Mouse (Mus musculus) monocyte, adult 5-6 weeks (primary cell): ENCODE measurements at regions not wholly inside any gene's neighbourhood (a gene's known extent, or its start where the extent isn't known, plus 50 kb on each side); places are given as distances from the start of the nearest gene placed in this dataset.
"Not testable (repeated sequence)": the region's sequence is repeated elsewhere in the genome, so short reads cannot be mapped to it uniquely, and the experiment has no call there.

ENCODE experiments used
- ATAC-seq: fragments of 153-309, 156-312 bp; replicated peaks from 2 replicates; pipeline ENCODE4 v1.8.0; 2017; ENCODE audit warnings: mild to moderate bottlenecking; ENCODE audit not compliant: low TSS enrichment, insufficient number of reproducible peaks, severe bottlenecking, poor library complexity, low FRiP score

DNA sequence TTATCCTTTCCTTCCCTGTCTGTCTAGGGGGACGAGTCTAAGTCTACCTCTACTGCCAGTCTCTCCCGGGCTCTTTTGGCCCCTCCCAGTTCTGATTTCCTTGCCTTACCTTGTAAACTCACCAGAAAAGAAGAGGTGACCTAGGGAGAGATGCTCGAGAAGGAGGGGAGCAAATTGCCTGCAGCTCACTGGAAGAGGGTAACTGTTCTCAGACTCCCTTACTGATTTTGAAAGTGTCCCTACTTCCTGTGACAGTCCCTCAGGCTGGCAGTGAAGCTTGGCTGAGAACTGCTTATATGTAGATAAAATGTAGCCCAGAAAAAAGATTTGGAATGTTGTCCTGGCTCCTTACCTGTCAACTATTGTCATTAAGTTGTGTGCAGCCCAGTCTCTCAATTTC lies 180.6 kb upstream of the Tab2 start:
- ATAC-seq = no peak

DNA sequence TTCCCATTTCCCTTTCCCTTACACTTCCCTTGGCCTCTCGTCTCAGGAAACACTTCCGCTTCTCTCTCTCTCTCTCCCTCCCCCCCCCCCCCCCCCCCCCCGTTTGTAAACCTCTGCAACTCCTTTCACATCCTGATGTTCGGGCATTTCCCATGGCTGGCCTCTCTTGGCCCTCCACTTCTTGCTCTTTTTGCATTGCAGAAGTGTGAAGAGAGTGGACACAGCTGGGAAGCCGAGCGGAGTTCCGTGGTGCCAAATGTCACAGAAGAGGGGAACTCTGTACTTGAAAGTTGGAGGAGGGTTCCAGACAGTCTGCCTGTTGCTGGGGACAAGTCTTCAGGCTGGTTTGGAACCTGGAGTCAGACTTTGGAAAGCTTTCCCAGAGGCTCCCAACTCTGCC lies 179.2 kb upstream of the Tab2 start:
- ATAC-seq = peak; percentile 53

DNA sequence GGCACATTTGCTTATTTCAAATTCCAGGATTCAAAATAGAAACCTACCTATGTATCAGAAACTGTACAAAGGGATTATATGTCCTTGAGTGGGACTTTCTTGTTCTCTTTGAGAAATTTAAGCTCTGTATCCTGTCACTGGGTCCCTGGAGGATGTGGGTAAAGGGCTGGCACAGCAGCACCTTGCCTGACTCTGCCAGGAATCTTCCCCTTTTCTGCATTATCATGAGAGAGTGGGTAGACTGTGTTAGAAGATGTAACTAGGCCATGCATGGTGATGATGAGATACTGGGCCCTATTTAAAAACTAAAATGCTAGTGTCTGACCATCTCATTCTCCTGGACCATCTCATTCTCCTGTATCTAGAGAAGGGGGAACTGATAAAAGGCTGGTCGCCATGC lies 178.4 kb upstream of the Tab2 start:
- ATAC-seq = no peak

DNA sequence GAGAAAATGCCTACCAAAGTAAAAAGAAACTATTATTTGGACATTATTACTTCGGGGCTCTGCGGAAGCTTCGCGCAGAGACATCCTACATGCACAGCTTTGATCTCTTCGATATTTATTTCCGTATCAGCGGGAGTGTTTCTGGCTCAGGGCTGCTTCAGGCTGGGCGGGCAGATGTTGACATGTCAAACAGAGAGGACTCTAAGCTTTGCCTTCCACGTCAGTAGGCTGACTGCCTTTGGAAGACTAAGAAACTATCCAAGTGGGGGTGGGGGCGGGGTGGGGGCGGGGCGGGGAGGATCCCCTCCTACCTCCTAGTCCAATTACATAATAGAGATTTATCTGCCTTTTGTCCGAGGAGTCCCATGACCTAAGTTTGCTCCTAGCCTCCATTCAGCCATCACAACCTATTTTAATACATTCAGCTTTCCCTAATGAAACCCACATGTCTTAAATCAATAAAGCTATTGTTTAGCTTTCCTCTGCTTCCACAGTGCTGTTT lies 177.5 kb upstream of the Tab2 start:
- ATAC-seq = no peak

DNA sequence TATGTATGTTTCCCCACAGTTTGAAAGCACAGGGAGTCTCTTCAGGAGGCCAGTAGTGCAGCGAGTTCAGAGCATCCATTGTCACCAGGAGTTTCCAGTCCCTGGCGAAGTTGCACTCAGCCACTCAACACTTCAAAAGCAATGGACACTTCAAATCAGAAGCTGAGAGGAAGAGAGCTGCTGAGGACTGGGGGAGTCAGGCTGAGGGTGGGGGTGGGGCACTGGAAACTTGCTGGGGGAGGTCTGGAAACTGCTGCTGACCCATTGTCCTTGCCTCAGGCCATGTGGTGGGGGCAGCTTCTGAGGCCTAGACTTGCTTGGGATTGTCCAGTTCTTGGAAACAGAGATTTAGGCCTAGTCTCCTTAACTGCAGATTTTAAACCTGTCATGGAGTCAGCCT lies 176.8 kb upstream of the Tab2 start:
- no peak for ATAC-seq

DNA sequence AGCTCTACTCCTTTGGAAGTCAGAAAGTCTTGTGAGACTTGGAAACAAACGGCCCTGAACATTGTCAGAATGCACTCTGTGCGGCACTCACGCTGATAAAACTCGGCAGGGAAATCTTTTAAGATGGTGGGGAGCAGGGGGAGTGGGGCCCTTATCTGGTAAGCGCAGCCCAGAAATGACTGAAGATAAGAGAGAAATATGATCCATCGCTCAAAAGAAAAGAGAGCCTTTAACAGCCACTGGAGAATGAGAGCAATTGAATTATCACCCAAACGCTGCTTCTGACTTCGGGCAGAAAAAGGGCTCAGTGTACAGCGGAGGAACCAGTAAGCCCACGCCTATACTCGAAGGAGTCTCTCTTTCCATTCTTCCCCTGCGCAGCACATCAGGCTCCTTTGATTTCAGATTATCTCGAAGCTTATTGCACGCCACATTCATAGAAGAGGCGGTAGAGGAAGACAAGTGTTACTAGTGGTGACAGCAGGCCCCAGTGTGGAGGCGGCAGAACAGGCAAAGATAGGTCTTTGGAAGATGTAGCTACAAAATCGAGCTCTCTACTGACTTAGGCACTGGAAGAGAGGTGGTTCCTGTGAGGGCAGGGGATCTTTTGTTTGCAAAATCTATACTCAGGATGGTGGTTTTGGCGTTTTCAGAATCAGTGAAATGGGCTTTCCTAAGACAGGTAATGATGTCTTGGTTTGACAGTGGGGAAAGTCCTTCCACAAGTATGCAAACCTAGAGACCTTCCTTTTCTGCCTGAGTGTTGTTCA lies 174.6 kb upstream of the Tab2 start:
- no peak for ATAC-seq

DNA sequence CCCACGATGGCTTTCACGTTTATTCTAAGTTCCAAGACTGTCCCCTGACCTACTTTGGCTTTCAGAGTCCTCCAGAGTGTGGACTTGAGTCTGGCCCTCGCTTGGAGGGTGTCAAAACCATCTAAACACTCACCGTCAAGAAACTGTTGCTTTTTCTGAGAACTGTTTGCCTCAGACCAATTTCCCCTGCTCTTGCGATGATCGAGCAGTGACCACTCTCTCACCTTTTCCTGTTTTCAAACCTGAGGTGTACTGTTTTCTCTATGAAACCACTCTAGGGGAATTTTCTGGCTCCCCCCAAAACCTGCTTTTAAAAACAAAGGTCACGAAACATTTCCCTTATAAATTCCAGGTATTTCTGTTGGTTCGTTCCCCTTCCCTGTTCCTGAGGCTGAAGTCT lies 174.0 kb upstream of the Tab2 start:
- ATAC-seq = peak; percentile 47; the same call in 1 of the 2 replicates

DNA sequence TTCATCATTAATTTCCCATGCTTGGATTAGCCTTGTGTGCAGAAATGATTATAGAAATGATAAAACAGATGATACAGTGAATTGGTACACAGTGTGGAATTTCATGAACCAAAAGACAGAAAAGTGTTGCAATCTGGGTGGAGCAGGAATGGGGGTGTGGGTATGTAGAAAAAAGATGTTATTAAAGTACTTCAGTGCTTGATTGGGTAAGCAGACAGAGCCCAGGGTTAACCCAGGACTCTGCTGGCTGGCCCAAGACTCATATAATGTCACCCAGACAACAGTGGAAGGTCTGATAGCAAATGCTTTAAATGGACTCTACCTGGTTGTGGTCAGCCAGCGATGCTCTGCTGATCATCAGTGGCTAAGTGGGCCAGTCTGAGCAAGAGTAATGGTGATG lies 168.1 kb upstream of the Tab2 start:
- peak; percentile 69 for ATAC-seq

DNA sequence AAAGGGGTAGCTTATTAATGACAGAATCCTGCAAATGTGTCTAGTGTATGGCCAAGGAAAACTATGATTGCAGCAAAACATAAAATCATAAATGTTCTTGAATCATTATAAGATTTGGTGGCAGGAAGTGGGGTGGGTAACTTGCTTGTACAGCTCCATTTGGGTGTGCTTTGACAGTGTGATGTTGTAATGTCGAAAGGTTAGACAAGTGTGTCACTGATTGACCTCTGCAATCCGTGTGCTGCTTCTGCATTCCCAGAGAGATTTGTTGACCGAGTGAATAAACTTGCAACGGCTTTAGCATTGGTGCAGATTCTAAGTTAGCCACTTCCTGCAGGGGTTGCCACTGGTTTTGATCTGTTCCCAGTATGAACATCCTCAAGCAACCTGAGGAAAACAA lies 165.9 kb upstream of the Tab2 start:
- peak; percentile 85 for ATAC-seq

DNA sequence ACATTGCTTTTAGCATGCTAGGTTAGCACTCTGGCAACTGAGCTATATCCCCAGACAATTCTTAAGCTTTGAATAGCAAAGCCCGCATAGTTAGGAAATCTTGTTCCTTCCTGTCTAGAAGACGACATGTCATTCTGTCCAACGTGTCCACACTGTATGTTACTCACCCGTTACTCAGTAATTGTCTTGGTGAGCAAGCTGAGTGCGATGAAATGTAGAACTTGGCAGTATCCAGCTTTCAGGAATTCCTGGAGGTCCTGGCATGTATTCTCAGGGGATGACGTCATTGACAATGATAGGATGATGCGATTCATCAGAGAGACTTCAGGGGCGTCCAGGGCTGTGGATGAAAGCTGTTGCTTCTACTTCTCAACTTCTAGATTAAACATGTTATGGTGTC lies 160.8 kb upstream of the Tab2 start:
- no peak for ATAC-seq

DNA sequence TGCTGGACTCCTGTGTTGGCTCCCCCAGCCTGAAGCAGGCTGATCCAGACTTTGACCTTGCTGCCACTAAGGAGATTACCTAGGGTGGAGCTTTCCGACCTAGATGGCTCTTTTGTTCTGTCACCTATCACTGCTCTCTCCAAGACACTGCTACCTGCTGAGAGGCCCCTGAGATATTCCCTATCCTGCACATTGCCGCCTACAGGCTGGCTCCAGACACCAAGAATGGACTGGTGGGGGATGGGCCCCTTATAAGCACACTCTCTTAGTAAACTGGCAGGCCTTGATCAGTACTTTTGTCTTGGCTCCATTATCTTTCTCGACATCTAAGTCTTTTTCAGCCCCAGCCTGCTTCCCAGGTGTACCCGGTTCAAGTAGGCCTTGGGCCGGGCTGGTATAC lies 158.9 kb upstream of the Tab2 start:
- ATAC-seq = not testable (repeated sequence)

DNA sequence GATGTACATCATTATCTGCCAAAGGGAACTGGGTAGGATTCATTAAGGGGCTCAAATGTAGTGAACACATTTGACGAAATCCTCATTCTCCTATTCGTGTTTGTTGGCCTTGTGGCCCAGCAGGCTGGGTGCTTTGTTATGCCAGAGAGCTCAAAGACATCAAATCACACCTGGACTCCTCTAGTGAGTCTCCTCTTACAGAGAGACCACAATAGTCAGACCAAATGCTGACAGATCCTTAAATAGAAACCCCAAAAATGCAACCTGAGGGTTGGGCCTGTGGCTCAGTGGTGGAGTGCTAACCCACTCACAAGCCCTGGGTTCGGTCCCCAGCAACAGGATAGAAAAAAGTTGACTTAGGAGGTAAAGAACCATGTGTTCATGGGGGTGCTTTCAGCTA lies 158.5 kb upstream of the Tab2 start:
- no peak for ATAC-seq

DNA sequence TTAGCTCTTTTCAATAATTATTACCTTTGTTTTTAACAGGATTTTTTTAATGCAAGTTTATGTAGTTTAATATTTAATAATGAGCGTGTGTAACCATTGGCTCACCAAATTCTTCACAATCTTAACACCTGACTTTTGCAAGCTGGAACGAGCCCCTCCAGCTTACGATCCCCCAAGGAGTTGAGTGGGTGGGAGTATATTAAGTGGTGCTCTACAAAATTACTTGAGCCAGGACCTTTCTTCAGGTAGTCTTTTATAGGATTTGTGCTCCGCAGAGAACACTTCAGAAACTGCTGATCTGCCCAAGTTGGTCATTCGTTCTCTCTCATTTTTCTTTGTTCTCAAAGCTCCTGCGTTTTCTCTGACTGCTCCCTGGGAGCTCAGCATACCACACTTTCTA lies 144.5 kb upstream of the Tab2 start:
- ATAC-seq = no peak

DNA sequence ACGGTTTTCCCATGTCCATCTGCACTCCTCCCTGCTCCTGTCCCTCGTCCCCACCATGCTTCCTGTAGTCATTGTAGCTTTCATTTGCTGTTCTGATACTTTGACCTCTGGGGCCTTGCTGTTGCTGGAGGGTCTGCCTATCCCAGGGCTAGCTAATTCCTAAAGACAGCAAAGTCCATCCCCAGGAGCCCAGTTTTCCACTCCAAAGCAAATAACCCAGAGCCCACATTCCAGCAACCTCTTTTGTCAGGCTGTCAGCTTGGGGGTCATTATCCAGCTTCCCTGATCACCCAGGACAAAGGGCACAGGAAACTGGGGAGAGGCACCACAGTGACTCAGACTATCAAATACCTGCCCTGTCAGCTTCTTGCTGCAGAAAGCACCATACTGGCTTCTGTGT lies 139.9 kb upstream of the Tab2 start:
- ATAC-seq = no peak

DNA sequence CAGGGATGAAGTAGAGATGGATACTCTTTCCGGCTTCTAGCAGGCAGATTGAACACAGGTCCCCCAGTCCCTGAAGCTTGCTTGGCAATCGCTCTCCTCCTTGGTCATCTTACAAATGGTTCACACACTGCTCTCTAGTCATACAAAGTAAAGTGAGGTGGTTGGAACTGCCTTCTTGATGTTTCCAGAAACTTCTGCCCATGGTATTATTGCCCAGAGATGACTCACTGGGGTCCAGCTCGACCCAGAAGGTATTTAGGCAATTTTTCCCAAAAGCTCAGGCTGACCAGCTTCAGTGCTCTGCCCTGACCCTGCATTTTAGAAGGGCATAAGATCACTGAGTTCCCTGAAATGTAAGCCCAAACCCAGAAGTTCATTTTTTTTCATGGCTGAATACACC lies 139.2 kb upstream of the Tab2 start:
- no peak for ATAC-seq

DNA sequence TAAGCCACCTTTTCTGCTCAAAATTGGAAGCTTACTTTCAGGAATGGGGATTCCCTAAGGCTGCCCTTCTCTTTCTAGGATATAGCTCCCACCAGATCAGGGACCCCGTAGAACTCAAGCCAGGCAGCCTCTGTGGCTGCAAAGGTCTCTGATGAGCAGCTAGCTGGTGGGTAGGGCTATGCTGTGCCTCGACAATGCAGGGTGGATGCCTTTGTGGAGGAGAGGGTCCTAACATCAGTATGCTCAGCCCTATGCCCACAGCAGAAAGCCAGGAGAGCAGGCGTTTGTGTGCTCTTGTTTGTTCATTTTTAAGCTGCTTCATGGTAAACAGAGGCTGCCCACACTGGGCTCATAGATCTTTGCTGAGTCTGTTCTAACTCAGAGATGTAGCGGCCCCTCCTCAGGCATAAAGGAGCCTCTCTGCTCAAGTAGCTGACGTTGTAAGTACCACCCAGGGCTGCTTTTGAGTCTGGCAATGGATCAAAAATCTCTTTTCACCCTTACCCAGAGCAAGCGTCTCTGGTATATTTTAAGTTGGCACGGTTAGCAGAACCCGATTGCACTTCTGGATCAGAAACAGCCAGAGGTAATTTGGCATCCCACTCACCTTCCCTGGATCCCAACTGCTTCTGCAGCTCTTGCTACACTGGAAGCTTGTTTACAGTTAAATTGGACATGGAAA lies 136.0 kb upstream of the Tab2 start:
- ATAC-seq = no peak

DNA sequence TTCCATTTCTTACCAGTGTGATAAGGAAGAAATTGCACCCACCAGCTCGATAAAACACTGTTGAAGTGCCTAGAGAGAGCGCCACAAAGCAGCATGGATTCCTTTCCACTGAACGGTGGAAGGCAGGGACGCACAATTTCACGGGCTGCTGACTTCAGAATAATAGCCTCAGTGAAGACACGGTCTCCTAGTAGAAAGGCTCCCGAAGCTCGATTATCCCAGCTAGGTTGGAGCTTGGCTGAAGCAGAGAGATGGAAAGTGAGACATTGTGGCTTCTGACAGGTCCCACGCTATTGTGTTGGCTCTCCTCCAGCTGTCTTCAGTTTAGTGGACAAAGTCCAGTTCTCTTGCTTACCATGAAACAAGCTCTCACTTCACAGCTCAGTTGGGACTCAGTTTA lies 133.3 kb upstream of the Tab2 start:
- ATAC-seq = no peak

DNA sequence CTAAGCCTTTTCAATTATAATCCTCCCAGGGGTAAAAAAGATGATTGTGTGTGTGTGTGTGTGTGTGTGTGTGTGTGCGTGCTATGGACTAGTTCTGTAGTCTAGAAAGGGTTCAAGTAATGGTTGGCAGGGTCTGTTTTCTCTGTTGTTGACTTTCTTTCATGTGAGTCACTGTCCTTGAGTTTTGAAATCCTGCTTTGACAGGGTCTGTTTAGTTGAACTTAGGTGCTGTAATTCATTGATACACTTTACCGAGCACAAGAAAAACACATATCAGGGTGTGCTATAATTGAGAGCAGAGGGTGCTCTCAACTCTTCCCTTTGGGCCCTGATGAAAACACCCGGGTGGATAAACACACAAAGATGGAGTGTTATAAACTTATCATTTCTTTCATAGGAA lies 132.7 kb upstream of the Tab2 start:
- ATAC-seq = no peak

DNA sequence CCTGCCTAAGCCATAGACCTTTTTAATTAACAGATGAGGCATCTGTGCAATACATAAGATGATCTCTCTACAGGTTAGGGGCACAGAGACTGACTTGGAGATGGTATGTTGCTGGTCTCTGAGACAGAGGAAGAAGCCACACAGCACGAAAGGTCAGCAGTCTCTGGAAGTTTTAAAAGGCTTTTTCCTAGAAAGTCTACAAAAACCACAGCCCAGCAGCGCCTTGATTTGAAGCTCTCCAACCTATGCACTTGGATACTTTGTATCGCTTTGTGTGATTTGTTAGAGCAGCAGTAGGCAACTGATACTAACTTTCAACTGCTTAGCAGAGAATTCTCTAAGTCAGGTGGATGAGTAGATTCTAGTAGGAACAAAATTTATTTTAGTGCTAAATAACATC lies 132.3 kb upstream of the Tab2 start:
- ATAC-seq = no peak

DNA sequence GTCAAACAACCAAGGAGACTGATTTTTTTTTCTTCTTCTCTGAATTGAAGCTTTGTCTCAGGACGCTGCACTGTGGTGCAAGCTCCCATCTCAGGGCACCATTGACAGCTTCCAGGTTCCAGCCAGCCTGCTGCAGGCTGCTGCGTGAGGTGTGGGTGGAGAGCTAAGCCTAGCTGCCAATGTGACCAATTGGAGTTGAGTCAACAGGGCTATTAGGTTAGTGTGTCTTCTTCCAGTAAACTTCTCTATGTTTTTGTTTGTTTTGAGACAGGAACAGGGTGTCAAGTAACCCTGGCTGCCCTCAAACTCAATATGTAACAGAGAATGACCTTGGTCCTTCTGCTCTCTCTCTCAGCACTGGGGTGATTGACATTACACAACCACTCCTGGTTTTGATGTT lies 131.1 kb upstream of the Tab2 start:
- no peak for ATAC-seq
